Mouse (Mus musculus): Measurements from ENCODE around the gene Abhd17b. TPM values are rescaled to one million over a fixed set of nuclear protein-coding genes. Genes with fewer than 3 reads are reported as not detected.

The Abhd17b gene
- polyA plus RNA-seq, 1 experiment from 2014 or later: 14.0 TPM

GRCm38 (mm10) chr19:21643935-21644334 is 9.1 kb upstream of the Abhd17b start:
- H3K9me3 ChIP-seq (replicated peaks; ENCODE audit: control insufficient read depth, low read length): no peaks in the 10 kb centered on the region
- 88% methylated on average over 1 of the region's 1 CpGs for WGBS
- no peak overlapping the region for H3K9ac ChIP-seq (ENCODE audit: low read length)
- no peak overlapping the region for H3K4me3 ChIP-seq (replicated peaks; ENCODE audit: low read length)
- H3K4me2 ChIP-seq (ENCODE audit: low read depth, low read length): no peak overlapping the region
- H3K36me3 ChIP-seq (ENCODE audit: control insufficient read depth, insufficient read depth, low read length): no peaks in the 10 kb centered on the region
- no peak overlapping the region for H3K27ac ChIP-seq (ENCODE audit: low read length)
- H3K27me3 ChIP-seq (ENCODE audit: control insufficient read depth, insufficient read depth, low read length): no peaks in the 10 kb centered on the region
- no peaks in the 10 kb centered on the region for H3K4me1 ChIP-seq (ENCODE audit: control insufficient read depth, insufficient read depth, low read length)
- no peak for ATAC-seq (ENCODE audit: insufficient read depth, low FRiP score)

GRCm38 (mm10) chr19:21645301-21645700 is 7.7 kb upstream of the Abhd17b start:
- H3K9me3 ChIP-seq (replicated peaks; ENCODE audit: control insufficient read depth, low read length): no peaks in the 10 kb centered on the region
- no peaks in the 10 kb centered on the region for H3K4me1 ChIP-seq (ENCODE audit: control insufficient read depth, insufficient read depth, low read length)
- H3K27ac ChIP-seq (ENCODE audit: low read length): no peak overlapping the region; the same call in 1 of the 2 replicates
- no peaks in the 10 kb centered on the region for H3K36me3 ChIP-seq (ENCODE audit: control insufficient read depth, insufficient read depth, low read length)
- no peak for ATAC-seq (ENCODE audit: insufficient read depth, low FRiP score)
- H3K4me3 ChIP-seq (replicated peaks; ENCODE audit: low read length): no peak overlapping the region
- H3K9ac ChIP-seq (ENCODE audit: low read length): no peak overlapping the region
- no peaks in the 10 kb centered on the region for H3K27me3 ChIP-seq (ENCODE audit: control insufficient read depth, insufficient read depth, low read length)
- no peak overlapping the region for H3K4me2 ChIP-seq (ENCODE audit: low read depth, low read length)
- WGBS: 58% methylated on average over 4 of the region's 4 CpGs

- no peaks in the 10 kb centered on the region for H3K9me3 ChIP-seq (replicated peaks; ENCODE audit: control insufficient read depth, low read length)
- H3K4me3 ChIP-seq (replicated peaks; ENCODE audit: low read length): no peak overlapping the region
- H3K4me2 ChIP-seq (ENCODE audit: low read depth, low read length): no peak overlapping the region
- H3K4me1 ChIP-seq (ENCODE audit: control insufficient read depth, insufficient read depth, low read length): no peaks in the 10 kb centered on the region
- H3K27me3 ChIP-seq (ENCODE audit: control insufficient read depth, insufficient read depth, low read length): no peaks in the 10 kb centered on the region
- peak overlapping the region; percentile 8; the same call in 1 of the 2 replicates for H3K27ac ChIP-seq (ENCODE audit: low read length)
- no peak overlapping the region for H3K9ac ChIP-seq (ENCODE audit: low read length)
- whole genome bisulfite sequencing: 60% methylated on average over 6 of the region's 6 CpGs
- ATAC-seq (ENCODE audit: insufficient read depth, low FRiP score): peak; percentile 29; the same call in 1 of the 2 replicates
- no peaks in the 10 kb centered on the region for H3K36me3 ChIP-seq (ENCODE audit: control insufficient read depth, insufficient read depth, low read length)
Observed at GRCm38 (mm10) chr19:21646142-21646541, 6.8 kb upstream of the Abhd17b start.

- Histone ChIP-seq H3K36me3 (ENCODE audit: control insufficient read depth, insufficient read depth, low read length) (no peaks in the 10 kb centered on the region), H3K27me3 (ENCODE audit: control insufficient read depth, insufficient read depth, low read length) (no peaks in the 10 kb centered on the region), H3K4me1 (ENCODE audit: control insufficient read depth, insufficient read depth, low read length) (peaks cover 11% of the 10 kb centered on the region), H3K27ac (ENCODE audit: low read length) (peak overlapping the region; percentile 98; the same call in 1 of the 2 replicates), H3K9ac (ENCODE audit: low read length) (peak overlapping the region; percentile 96), H3K9me3 (replicated peaks; ENCODE audit: control insufficient read depth, low read length) (no peaks in the 10 kb centered on the region), H3K4me3 (replicated peaks; ENCODE audit: low read length) (peak overlapping the region; percentile 90), H3K4me2 (ENCODE audit: low read depth, low read length) (peak overlapping the region; percentile 66)
- 27% methylated on average over 6 of the region's 6 CpGs for WGBS
- ATAC-seq (ENCODE audit: insufficient read depth, low FRiP score): no peak
Observed at GRCm38 (mm10) chr19:21651664-21652063, 1.3 kb upstream of the Abhd17b start.

- no peaks in the 10 kb centered on the region for H3K27me3 ChIP-seq (ENCODE audit: control insufficient read depth, insufficient read depth, low read length)
- no peaks in the 10 kb centered on the region for H3K36me3 ChIP-seq (ENCODE audit: control insufficient read depth, insufficient read depth, low read length)
- H3K4me1 ChIP-seq (ENCODE audit: control insufficient read depth, insufficient read depth, low read length): peaks cover 11% of the 10 kb centered on the region
- WGBS: 5% methylated on average over 52 of the region's 52 CpGs
- peak; percentile 98 for ATAC-seq (ENCODE audit: insufficient read depth, low FRiP score)
- H3K27ac ChIP-seq (ENCODE audit: low read length): peak within 1 kb of the TSS; percentile 98
- H3K4me3 ChIP-seq (replicated peaks; ENCODE audit: low read length): peak within 1 kb of the TSS; percentile 90
- peak within 1 kb of the TSS; percentile 96 for H3K9ac ChIP-seq (ENCODE audit: low read length)
- peak within 1 kb of the TSS; percentile 66 for H3K4me2 ChIP-seq (ENCODE audit: low read depth, low read length)
- H3K9me3 ChIP-seq (replicated peaks; ENCODE audit: control insufficient read depth, low read length): no peaks in the 10 kb centered on the region
Observed at GRCm38 (mm10) chr19:21652285-21653171, 457 bp upstream of the Abhd17b start, which contains the start of gene 1110059E24Rik. 1110059E24Rik (minus strand) TSS chr19:21652976.

GRCm38 (mm10) chr19:21654788-21655187 is 1.8 kb downstream of the Abhd17b start:
- peak overlapping the region; percentile 66 for H3K4me2 ChIP-seq (ENCODE audit: low read depth, low read length)
- no peak overlapping the region for H3K9ac ChIP-seq (ENCODE audit: low read length)
- H3K36me3 ChIP-seq (ENCODE audit: control insufficient read depth, insufficient read depth, low read length): no peaks in the 10 kb centered on the region
- ATAC-seq (ENCODE audit: insufficient read depth, low FRiP score): no peak
- H3K27me3 ChIP-seq (ENCODE audit: control insufficient read depth, insufficient read depth, low read length): no peaks in the 10 kb centered on the region
- peaks cover 11% of the 10 kb centered on the region for H3K4me1 ChIP-seq (ENCODE audit: control insufficient read depth, insufficient read depth, low read length)
- H3K27ac ChIP-seq (ENCODE audit: low read length): no peak overlapping the region
- H3K4me3 ChIP-seq (replicated peaks; ENCODE audit: low read length): peak overlapping the region; percentile 90
- H3K9me3 ChIP-seq (replicated peaks; ENCODE audit: control insufficient read depth, low read length): no peaks in the 10 kb centered on the region
- 50% methylated on average over 7 of the region's 7 CpGs for WGBS

- no peak overlapping the region for H3K4me2 ChIP-seq (ENCODE audit: low read depth, low read length)
- no peaks in the 10 kb centered on the region for H3K27me3 ChIP-seq (ENCODE audit: control insufficient read depth, insufficient read depth, low read length)
- H3K36me3 ChIP-seq (ENCODE audit: control insufficient read depth, insufficient read depth, low read length): no peaks in the 10 kb centered on the region
- no peak for ATAC-seq (ENCODE audit: insufficient read depth, low FRiP score)
- no peak overlapping the region for H3K4me3 ChIP-seq (replicated peaks; ENCODE audit: low read length)
- WGBS: 78% methylated on average over 1 of the region's 1 CpGs
- H3K9ac ChIP-seq (ENCODE audit: low read length): no peak overlapping the region
- H3K4me1 ChIP-seq (ENCODE audit: control insufficient read depth, insufficient read depth, low read length): no peaks in the 10 kb centered on the region
- no peak overlapping the region for H3K27ac ChIP-seq (ENCODE audit: low read length)
- no peaks in the 10 kb centered on the region for H3K9me3 ChIP-seq (replicated peaks; ENCODE audit: control insufficient read depth, low read length)
Observed at GRCm38 (mm10) chr19:21660734-21661133, 7.7 kb downstream of the Abhd17b start.

GRCm38 (mm10) chr19:21663756-21664456 is 10.9 kb downstream of the Abhd17b start:
- ATAC-seq (ENCODE audit: insufficient read depth, low FRiP score): no peak
- Histone ChIP-seq H3K9ac (ENCODE audit: low read length) (no peak overlapping the region), H3K36me3 (ENCODE audit: control insufficient read depth, insufficient read depth, low read length) (no peaks in the 10 kb centered on the region), H3K4me1 (ENCODE audit: control insufficient read depth, insufficient read depth, low read length) (no peaks in the 10 kb centered on the region), H3K4me2 (ENCODE audit: low read depth, low read length) (no peak overlapping the region), H3K27ac (ENCODE audit: low read length) (no peak overlapping the region), H3K9me3 (replicated peaks; ENCODE audit: control insufficient read depth, low read length) (no peaks in the 10 kb centered on the region), H3K27me3 (ENCODE audit: control insufficient read depth, insufficient read depth, low read length) (no peaks in the 10 kb centered on the region), H3K4me3 (replicated peaks; ENCODE audit: low read length) (no peak overlapping the region)
- 64% methylated on average over 4 of the region's 4 CpGs for WGBS

- Histone ChIP-seq H3K9ac (ENCODE audit: low read length) (no peak overlapping the region), H3K4me1 (ENCODE audit: control insufficient read depth, insufficient read depth, low read length) (no peaks in the 10 kb centered on the region), H3K36me3 (ENCODE audit: control insufficient read depth, insufficient read depth, low read length) (no peaks in the 10 kb centered on the region), H3K9me3 (replicated peaks; ENCODE audit: control insufficient read depth, low read length) (no peaks in the 10 kb centered on the region), H3K27me3 (ENCODE audit: control insufficient read depth, insufficient read depth, low read length) (no peaks in the 10 kb centered on the region), H3K4me2 (ENCODE audit: low read depth, low read length) (no peak overlapping the region), H3K4me3 (replicated peaks; ENCODE audit: low read length) (no peak overlapping the region), H3K27ac (ENCODE audit: low read length) (no peak overlapping the region)
- ATAC-seq (ENCODE audit: insufficient read depth, low FRiP score): no peak
- WGBS: 85% methylated on average over 4 of the region's 4 CpGs
Observed at GRCm38 (mm10) chr19:21669650-21670049, 16.7 kb downstream of the Abhd17b start.
